Mouse (Mus musculus): ENCODE measurements around the gene Tpt1. TPM values are rescaled to one million over a fixed set of nuclear protein-coding genes. Genes with fewer than 3 reads are reported as not detected.
"Not testable (repeated sequence)": the region's sequence is repeated elsewhere in the genome, so short reads cannot be mapped to it uniquely, and the experiment has no call there.

Tpt1 gene
- total RNA-seq (2021): 1,000 to 10,000 TPM; 2,758 to 2,912 TPM
- long read RNA-seq, experiment 1, transcript Tpt1-201 (6 exons, 1,169 nt): major isoform, 149 of 156 reads
- long read RNA-seq, experiment 1, partial matches to known transcripts: 4 of 156 reads
- long read RNA-seq, experiment 1, other reads (novel, unspliced or antisense): 2 of 156 reads
- long read RNA-seq, experiment 2, transcript Tpt1-201 (6 exons, 1,169 nt): major isoform, 587 of 616 reads
- long read RNA-seq, experiment 2, partial matches to known transcripts: 24 of 616 reads
- long read RNA-seq, experiment 2, other reads (novel, unspliced or antisense): 2 of 616 reads

GRCm38 (mm10) chr14:75844867-75845697 is at the start of gene Tpt1:
TSS of gene Tpt1 (plus strand) at chr14:75845093.
- peak; percentile 100 for DNase-seq (ENCODE audit: low spot score in 2 of 2)

DNA sequence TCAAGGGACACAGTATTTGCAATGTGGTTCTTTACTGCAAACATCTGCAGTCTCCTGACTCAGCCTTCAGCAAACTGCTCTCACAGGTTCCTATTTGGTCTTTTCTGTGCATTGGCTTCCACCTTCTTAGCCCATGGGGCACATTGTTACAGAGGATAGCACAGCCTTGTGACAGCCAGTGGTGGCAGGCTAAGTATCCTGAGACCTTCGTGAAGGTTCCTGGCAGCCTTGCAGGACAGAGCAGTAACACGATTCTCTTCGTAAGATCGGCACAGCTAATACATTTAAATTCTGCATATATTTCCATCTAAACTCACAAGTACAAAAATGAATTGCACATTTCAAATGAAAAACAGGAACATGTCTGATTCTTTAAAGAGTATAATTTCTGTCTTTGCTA is 49.0 kb upstream of the Tpt1 start:
- DNase-seq (ENCODE audit: low spot score in 2 of 2): no peak

DNA sequence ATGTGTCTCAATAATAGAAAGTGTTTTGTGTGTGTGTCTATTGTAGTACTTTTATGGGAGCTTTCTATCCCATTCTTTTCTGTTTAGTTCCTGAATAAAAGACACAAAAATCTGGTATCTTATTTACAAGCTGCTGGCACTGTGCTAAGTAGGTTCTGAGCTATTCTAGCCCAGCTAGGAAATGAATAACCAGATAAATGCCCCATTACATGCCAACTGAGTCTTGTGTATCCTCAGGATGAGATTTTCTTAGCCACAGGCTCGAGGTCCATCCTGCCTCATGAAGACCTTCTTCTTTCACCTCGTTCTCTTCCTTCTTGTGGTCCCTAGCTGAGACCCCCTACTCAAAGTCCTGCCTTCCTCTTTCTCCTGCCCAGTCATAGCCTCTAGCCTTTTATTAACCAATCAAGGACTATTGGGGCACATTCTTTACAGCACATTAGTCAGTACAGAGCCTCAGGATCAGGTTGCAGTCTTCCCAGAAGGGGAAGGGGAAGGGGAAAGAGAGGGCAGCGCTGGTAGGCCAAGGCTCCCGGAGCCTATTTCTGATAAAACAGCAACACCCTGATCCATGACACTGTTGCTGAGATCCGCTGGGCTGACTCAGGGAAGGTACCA is 47.0 kb upstream of the Tpt1 start:
- no peak for DNase-seq (ENCODE audit: low spot score in 2 of 2)

- peak; percentile 52 to 68 for DNase-seq (ENCODE audit: low spot score in 2 of 2)
Measured at GRCm38 (mm10) chr14:75807800-75808199, 37.1 kb upstream of the Tpt1 start.

- no peak for DNase-seq (ENCODE audit: low spot score in 2 of 2)
Measured at GRCm38 (mm10) chr14:75809931-75810330, 35.0 kb upstream of the Tpt1 start.

GRCm38 (mm10) chr14:75818528-75818927 is 26.4 kb upstream of the Tpt1 start:
- no peak for DNase-seq (ENCODE audit: low spot score in 2 of 2)

- DNase-seq (ENCODE audit: low spot score in 2 of 2): no peak
Measured at GRCm38 (mm10) chr14:75819341-75819740, 25.6 kb upstream of the Tpt1 start.

DNA sequence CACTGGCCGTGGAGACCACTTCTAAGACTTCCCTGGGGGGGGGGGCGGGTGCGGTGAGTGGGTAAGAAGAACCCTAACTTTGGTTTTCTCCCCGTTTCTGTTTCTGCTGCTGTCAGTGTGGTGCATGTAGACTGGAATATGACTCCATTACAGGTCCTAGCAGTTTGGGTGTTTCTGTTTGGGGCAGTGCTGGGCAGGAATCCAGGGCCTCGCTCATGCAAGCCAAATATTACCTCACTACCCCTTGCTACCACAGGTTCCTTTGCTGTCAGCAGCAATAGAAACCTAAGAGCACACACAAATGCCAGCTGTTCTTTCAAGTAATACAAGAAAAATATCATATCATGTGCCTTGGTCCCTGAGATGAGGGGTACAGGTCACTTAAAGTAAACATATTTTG is 24.9 kb upstream of the Tpt1 start:
- DNase-seq (ENCODE audit: low spot score in 2 of 2): no peak

- DNase-seq (ENCODE audit: low spot score in 2 of 2): no peak
Measured at GRCm38 (mm10) chr14:75826851-75827410, 18.0 kb upstream of the Tpt1 start.

DNA sequence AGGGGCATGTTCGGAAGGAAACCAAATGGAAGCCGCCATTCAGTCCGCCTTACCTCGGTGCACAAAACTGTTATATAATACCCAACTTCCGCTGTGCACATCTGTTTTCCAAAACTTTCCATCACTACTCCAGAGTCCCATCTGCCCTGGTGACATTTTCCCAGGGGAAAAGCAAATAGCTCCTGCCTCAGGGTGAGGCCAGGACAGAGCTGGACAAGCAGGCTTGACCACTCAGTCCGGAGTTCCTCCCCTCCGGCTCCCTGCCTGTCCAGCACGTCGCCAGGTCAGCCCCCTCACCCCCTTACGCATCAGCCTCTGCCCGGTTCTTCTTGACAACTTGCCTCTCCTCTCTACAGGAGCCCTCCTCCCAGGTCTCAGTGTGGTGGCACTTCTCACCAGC is 16.7 kb upstream of the Tpt1 start:
- DNase-seq (ENCODE audit: low spot score in 2 of 2): no peak

DNA sequence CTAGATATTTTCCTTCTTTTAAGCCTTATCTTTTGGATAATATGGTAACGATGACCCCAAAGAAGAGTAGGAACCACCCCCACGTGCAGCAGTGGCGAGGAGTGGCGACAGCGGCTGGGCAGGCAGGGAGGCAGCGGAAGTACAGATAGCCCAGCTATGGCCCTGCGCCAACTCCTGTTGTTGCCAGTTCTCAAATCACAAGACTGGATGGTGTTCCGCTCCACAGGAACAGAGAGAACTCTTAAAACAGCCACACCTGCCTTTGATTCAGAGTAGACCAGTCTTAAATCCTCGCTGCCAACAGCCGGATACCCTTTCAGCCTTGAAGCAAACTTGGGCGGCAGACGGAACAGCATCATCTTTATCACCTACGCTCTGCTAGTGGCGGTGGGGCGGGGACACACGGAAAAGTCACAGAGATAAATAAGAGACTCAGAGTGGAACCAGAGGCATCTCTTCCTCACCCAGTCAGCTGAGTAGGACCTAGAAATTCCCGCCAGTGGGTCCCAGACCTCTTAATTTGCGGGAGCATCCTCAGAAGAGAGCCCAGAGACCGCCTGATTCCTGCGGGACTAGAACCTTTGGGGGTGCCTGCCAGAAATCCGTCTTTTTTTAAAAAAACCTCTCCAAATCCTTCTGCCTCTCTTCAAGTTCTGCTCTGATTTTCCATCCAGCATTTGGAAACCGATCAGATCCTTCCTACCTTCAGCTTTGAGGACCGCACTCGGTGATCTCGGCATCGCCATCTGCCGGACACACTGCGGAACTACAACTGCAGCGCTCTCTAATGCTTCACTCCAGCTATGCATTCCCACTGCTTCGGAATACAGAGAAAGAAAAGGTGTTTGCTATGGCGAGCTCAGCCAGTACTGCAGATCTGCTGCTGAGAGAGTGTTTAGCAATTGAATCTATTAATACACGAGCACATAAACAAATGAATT is 15.8 kb upstream of the Tpt1 start:
- DNase-seq (ENCODE audit: low spot score in 2 of 2): peak; percentile 86 to 94

- DNase-seq (ENCODE audit: low spot score in 2 of 2): not testable (repeated sequence)
Measured at GRCm38 (mm10) chr14:75829817-75830216, 15.1 kb upstream of the Tpt1 start.

- no peak for DNase-seq (ENCODE audit: low spot score in 2 of 2)
Measured at GRCm38 (mm10) chr14:75832031-75832430, 12.9 kb upstream of the Tpt1 start.

DNA sequence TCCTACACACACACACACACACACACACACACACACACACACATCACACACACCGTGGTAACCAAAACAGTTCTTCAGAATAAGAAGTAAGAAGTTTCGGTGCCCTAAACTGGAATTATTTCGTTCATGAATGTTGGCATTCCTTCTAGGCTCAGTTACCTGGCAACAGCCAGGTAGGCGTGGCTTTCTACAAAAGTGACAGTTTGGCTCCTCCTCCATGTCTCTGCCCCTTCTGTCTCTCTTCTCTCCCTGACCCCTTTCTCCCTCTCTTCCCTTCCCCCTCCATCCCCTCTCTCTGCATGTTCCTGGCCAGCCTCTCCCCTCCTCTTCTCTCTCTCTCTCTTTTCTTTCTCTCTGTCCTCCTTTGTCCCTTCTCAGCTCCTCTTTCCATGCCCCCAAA is 11.9 kb upstream of the Tpt1 start:
- DNase-seq (ENCODE audit: low spot score in 2 of 2): no peak

DNA sequence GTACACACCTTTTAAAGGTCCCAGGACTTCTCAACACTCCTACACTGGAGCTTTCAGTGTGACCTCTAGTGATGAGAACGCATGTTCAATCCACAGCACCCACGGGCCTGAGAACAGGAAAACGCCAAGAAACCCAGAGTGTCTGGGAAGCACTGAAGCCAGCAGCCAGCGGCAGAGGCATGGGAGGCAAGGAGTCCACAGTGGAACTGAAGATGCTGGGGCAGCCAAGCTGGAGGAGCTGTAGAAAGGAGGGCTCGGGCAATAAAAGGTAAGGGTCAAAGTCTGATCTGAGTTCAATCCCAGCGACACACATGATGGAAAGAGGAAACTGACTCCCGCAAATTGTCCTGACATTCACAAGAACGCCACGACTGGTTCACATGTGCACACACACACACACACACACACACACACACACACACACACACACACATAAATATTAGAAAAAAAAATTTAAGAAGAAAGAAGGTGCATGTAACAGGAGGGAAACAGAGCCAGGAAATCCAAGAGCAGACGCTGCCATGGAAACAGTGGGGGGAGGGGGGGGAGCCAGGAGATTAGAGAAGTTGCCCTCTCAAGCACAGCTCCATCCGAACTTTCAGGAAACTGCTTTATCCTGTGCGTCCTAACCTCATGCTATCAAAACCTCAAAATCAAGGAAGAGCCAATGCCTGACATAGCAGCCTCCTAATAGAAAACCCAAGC is 11.2 kb upstream of the Tpt1 start:
- DNase-seq (ENCODE audit: low spot score in 2 of 2): peak in 1 of 2 experiments; percentile 38

DNA sequence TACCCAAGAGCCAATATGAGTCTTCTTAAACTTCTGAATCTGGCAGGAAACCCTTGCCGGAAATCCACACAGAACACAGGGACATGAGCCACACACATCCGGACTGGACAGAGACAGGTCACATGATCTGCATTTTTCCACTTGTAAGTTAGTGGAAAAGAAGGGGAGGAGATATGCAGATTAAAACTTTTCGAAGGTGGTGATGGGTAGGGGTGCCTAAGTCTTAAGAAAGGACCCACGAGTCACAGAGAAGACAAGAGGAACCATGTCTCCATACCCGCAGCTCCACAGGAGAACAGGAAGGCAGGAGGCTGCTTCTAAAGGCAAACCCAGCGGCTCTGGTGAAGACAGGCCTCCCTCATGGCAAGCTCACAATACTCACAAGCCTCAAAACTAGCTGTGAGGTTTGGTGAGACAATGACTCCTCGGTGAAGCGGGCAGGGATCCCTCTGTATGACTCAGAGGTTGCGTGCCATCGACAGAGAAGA is 10.6 kb upstream of the Tpt1 start:
- peak; percentile 51 to 58 for DNase-seq (ENCODE audit: low spot score in 2 of 2)

DNA sequence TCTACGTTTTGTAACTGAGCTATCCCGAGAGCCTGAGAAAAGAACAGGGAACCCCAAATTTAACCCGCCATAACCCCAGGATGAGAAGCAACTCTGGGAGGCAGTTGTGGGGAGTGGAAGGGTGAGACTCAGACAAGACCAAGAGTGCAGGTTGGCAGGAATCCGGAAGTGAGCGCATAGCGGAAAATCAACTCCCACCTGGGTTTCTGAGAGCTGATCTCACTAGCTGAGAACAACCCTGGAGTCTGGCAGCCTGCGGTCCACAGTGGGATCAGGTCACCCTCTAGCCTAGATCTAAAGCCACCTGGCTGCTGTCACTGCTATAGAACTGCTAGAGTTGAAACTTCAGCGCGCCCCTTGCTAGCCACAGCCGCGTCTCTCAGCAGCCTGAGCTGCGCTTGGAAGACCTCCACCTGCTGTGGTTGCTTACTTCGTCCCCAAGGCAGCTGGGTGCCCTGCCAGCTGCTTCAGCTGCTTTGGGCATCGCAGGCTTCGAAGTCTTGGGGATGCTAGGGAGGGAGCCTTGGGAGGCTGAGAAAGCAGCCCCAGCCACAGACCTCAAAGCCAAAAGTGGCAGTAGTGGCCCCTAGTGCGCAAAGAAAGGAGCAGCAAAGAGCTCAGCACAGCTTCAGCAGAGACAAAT is 10.0 kb upstream of the Tpt1 start:
- DNase-seq (ENCODE audit: low spot score in 2 of 2): peak; percentile 57 to 58

- DNase-seq (ENCODE audit: low spot score in 2 of 2): no peak
Measured at GRCm38 (mm10) chr14:75836579-75836978, 8.3 kb upstream of the Tpt1 start.
